Mouse (Mus musculus) C2C12 (cell line): ENCODE results near the gene Rgs6.

Experiments used
- CEBPB ChIP-seq: IDR thresholded peaks from one replicate; pipeline ENCODE4 v1.6.1; 2011; ENCODE audit warnings: low read depth, mild to moderate bottlenecking, control low read depth, moderate library complexity
- CTCF ChIP-seq: IDR thresholded peaks from one replicate; pipeline ENCODE4 v1.5.1; 2011; ENCODE audit not compliant: control insufficient read depth, insufficient read depth, insufficient read length
- MAX ChIP-seq: IDR thresholded peaks from one replicate; pipeline ENCODE4 v1.6.1; 2011; ENCODE audit warnings: mild to moderate bottlenecking, control low read depth
- MYOG ChIP-seq: IDR thresholded peaks from one replicate; pipeline ENCODE4 v1.6.1; 2011; ENCODE audit not compliant: control insufficient read depth, insufficient read length; ENCODE audit errors: extremely low read depth
- USF1 ChIP-seq: IDR thresholded peaks from one replicate; pipeline ENCODE4 v1.6.1; 2011; ENCODE audit warnings: low read depth, mild to moderate bottlenecking, control low read depth, moderate library complexity

- TF ChIP-seq MAX (no peak), CTCF (no peak), USF1 (no peak), MYOG (no peak), CEBPB (no peak)
These were observed 458.6 kb downstream of the Rgs6 start for GRCm38 (mm10) chr12:83046734-83047133.
